Mouse (Mus musculus) subcutaneous adipose tissue, adult 2 months (tissue): ENCODE data around the gene Dcst1. TPM values are rescaled to one million over a fixed set of nuclear protein-coding genes. Genes with fewer than 3 reads are reported as not detected.

Experiments
- polyA plus RNA-seq: library from polyadenylated mRNA; depleted of rRNA; stranded (reverse); fragments of >200 nt; gene quantifications from 2 replicates; pipeline ENCODE4 v1.2.3, GENCODE M21; 2012; ENCODE audit warnings: low replicate concordance; rRNA removed

The Dcst1 gene
- 1.1 and 4.6 TPM in 2 replicates for polyA plus RNA-seq

DNA sequence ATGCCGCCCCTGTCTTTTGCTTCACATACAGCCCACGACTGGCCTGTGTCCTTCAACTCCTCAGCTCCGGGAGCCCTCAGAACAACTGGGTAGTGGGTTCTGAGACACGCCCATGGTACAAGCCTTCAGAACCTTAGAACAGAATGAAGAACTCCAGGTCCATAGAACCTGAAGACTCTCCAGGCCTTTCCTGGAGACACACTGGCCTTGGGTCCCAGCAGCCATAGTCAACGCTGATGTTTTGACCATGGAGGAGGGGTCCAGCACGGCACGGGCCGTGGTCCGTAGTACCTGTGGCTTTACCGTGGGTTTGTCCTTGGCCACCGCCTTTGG lies at the start of gene Dcst1:
Gene Dcst1, minus strand, starts transcription at position 101 of the 333 bp plus-strand sequence.

DNA sequence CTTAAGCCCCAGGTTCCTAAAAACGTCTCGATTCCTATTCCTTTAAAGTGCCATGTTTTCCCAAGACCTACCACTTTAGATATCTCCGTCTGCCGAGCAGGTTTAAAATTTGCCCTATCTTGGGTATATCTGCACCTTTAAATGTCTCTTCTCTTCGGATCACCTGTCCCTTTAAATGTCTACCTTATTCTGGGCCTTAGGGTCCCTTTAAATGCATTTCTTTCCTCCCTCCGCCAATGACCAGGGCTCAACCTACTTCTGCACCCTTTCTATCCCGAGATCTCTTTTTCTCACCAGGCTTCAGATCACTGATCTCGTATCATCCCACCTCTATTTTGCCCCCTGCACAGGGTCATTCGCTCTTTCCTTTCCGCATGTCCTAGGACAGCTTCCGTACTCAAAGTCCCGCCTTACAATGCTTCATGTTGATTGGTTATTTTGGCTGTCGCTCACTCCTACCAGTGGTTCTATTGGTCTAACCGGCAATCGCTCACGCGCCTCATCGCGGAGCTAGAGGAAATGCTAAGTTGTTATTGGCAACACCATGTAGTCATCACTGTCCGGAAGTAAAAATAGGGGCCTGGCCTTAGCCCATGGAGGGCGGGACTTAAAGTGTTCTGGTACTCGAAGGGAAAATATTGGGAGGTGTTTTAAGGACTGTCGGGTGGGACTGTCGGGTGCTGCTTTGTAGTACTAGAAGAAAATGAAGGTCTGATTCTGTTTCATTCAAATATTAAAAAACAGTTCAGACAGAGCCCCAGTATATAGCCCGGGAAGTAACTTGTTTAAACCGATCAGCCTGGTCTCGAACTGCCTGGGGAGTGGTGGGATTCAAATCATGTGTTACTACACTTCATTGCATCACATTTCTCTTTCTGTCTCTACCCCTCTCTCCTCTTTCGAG lies 46.7 kb upstream of the Dcst1 start, which contains the start of gene Flad1:
Gene Flad1, minus strand, starts transcription at position 381 of the 904 bp plus-strand sequence.

DNA sequence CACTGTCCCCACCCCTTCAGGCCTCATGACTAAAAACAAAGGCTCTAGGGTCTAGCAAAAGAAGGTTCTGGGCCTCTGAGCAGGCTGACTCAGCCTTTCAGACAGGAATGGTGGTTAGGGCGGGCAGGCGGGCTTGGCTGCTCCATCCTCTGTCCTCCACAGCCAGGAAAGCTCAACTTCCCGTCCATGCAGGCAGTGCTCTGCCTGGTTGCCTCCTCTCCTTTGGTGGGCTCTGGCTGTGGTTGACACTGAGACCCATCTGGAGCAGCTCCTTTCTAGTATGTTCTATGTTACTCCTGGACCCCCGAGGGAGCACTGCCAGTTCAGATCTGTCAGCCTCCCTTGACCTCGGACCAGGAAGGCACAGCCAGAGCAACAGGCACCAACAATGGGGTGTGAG lies 37.6 kb upstream of the Dcst1 start, which contains the start of gene Lenep:
Gene Lenep, minus strand, starts transcription at position 101 of the 400 bp plus-strand sequence.

DNA sequence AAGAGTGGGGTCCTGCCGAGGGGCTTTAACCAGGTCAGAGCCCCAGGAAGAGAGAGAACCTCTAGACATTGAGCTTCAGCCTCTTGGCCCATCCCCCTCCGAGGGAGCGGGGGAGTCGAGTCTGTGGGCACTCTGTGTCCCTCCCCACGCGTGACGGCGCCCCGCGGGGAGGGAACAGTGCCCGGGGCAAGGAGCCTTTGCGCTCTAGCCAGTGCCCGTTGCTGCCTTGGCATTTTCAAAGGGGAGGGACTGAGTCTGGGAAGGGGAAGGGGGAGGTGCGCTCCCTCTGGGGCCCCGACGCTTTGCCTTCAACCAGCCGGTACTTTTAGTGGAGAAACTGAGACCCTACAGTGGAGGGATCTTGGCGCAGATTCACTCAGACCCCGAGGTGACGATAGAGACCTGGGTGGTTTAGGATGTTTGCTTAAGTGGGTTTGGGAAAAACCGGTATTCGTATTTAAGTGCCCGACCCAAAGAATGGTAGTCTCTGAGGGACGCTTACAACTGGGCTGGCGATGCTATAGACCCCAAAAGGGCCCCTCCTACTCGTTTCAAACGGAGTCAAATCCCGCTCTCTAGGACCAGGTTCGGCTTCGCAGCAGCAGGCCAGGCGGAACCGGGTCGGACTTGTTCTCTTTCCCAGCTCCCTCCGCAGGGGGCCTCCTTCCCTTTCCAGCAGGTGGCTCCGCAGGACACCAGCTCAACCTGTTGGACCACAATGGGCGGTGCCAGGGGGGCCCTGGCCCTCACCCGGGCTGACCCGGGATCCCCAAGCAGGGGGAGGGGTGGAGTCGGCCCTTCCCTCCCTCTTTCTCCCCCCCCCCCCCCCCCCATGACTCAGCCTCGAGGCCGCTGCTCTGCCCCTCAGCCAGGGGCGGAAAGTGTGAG lies 29.2 kb upstream of the Dcst1 start, which contains the start of gene Zbtb7b:
Gene Zbtb7b, minus strand, starts transcription at position 771 of the 888 bp plus-strand sequence.

DNA sequence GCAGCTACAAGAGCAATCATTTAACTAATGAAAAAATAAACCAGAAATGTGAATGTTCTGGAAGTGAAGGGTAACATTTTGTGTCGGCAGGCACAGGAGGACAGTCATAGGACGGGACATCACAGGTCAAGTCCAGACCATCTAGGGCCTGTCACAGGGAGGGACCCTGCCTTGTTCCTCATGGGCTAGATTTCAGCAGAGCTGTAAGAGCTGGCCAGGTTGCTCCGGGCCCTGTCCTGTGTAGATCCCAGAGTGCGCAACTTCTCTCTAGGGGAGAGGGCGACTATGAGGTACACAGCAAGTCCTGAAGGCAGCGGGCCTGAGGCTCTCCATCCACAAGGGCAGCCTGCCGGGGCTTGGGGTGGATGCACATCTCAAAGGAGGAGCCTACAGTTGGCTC lies 3.4 kb downstream of the Dcst1 start, which contains the start of gene Dcst2:
Gene Dcst2, plus strand, starts transcription at position 301 of the 400 bp plus-strand sequence.

DNA sequence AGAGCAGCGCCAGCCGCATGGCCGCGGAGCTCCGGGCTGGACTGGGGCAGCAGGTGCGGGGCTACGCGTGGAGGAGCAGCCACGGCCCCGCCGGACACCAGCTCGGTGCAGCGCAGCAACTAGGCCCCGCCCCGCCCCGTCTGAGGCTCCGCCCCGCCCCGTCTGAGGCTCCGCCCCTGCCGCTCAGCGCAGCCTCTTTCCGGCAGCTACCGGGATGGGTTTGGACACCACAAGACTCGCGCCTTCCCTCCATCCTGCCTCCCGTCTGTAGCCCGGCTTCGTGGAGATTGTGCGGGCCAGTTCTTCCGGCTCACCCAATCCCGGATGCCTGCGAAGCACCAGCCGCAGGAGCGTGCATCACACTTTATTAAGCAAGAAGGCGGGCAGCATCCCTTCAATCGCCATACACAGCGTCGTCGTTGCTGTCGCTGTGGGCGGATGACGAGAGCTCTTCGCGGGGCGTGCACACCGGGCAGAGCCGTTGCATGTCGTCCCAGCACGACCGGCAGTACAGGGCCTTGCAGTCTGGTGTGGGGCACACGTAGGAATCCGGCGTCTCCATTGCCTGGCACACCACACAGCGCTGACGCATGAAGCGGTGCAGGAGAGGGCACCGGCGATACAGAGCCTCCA lies 15.1 kb downstream of the Dcst1 start, which contains the start of gene Adam15:
Gene Adam15, minus strand, starts transcription at position 128 of the 633 bp plus-strand sequence.

DNA sequence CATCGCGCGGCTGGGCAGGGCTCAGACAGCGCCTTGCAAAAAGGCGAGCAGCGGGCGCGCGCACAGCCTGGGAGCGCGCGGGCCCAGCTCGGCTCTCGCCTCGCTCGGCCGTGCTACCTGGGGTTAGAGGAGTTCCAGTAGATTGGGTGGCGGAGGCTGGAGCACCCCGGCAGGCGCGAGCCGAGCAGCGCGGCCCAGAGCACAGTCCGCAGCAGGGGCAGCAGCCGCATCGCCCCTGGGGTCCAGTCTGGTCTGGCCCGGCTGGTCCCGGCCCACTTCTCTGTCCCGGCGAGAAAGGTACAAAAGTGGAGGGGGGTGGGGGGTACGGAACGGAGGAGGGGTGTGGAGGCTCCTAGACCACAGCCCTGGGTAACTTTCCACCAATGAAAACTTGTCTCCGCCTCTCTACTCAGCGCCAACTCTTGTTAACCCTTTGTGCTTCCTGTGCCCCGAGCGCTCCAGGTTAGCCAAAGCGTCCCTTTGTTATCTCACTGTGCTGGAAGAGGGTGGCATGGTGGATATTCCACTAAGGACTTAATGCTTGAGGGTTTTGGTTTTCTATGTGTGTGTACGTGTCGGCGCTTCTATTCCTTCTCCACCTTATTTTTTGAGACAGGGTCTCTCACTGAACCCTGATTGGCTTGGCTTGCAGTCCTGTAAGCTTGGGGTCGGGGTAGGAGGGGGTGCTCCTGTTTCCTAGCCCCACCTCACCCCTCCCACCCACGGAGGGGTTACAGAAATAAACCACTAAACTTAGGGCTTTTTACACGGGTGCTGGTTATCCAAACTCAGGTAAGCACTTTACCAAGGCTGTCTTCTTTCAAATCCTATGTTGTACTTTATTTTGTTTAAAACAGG lies 27.1 kb downstream of the Dcst1 start, which contains the start of gene Efna4:
Gene Efna4, minus strand, starts transcription at position 308 of the 858 bp plus-strand sequence.

DNA sequence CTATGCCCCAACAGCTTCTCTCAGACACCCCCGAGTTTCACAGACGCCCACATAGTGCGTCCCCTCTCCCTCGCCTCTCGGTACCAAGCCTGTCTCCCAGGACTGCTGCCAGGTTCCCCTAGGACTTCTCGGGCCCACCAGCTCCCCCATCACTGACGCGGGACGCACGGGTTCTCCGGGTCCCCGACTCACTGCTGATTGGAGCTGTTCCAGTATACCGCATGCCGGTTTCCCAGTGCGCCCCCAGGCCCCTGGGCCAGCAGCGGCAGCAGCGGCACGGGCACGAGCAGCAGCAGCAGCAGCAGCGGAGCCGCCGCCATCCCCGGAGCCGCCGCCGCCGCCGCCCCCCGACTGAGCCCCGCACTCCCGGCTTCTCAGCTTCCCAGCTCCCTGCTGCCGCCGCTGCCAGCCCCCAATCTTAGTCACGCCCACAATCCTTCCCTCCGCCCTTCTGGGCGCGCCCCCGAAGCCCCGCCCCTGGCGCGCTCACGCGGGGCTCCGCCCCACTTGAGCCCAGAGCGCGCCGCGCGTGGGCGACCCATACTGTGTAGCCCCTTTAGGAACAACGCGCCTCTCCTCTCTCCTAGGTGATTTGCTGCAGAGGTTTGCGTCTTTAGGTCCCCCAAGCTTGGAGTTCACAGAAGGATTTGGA lies 42.4 kb downstream of the Dcst1 start, which contains the start of gene Efna3:
Gene Efna3, minus strand, starts transcription at position 452 of the 652 bp plus-strand sequence.

Other genes starting within 250 kb of the Dcst1 start
- gene Pklr, start 229.1 kb downstream of the Dcst1 start, polyA plus RNA-seq, result 1.9 TPM in 1 of 2 replicates, not detected in the other
- 0.11 and 1.8 TPM in 2 replicates for gene Hcn3, start 205.1 kb downstream of the Dcst1 start, polyA plus RNA-seq
- 52.1 and 101 TPM in 2 replicates for gene Clk2, start 200.5 kb downstream of the Dcst1 start, polyA plus RNA-seq
- 176 and 177 TPM in 2 replicates for gene Scamp3, start 187.8 kb downstream of the Dcst1 start, polyA plus RNA-seq
- gene Fam189b, start 182.1 kb downstream of the Dcst1 start, polyA plus RNA-seq, result 30.0 and 81.4 TPM in 2 replicates
- gene Gba, start 162.3 kb downstream of the Dcst1 start, polyA plus RNA-seq, result 119 and 134 TPM in 2 replicates
- 55.5 and 268 TPM in 2 replicates for gene Thbs3, start 150.1 kb downstream of the Dcst1 start, polyA plus RNA-seq
- 170 and 192 TPM in 2 replicates for gene Mtx1, start 138.2 kb downstream of the Dcst1 start, polyA plus RNA-seq
- gene Muc1, start 136.2 kb downstream of the Dcst1 start, polyA plus RNA-seq, result 2.8 and 52.8 TPM in 2 replicates
- 112 and 194 TPM in 2 replicates for gene Krtcap2, start 119.3 kb downstream of the Dcst1 start, polyA plus RNA-seq
- 5.0 and 16.6 TPM in 2 replicates for gene Trim46, start 118.9 kb downstream of the Dcst1 start, polyA plus RNA-seq
- gene Dpm3, start 105.9 kb downstream of the Dcst1 start, polyA plus RNA-seq, result 369 and 505 TPM in 2 replicates
- 187 and 197 TPM in 2 replicates for gene Slc50a1, start 94.7 kb downstream of the Dcst1 start, polyA plus RNA-seq
- gene Efna1, start 84.1 kb downstream of the Dcst1 start, polyA plus RNA-seq, result 42.8 and 59.6 TPM in 2 replicates
- 0.56 and 5.8 TPM in 2 replicates for gene Efna3, start 42.3 kb downstream of the Dcst1 start, polyA plus RNA-seq
- gene Efna4, start 27.2 kb downstream of the Dcst1 start, polyA plus RNA-seq, result 3.7 and 48.7 TPM in 2 replicates
- 211 and 374 TPM in 2 replicates for gene Adam15, start 15.3 kb downstream of the Dcst1 start, polyA plus RNA-seq
- 2.2 and 6.3 TPM in 2 replicates for gene Dcst2, start 3.3 kb downstream of the Dcst1 start, polyA plus RNA-seq
- gene Zbtb7b, start 29.5 kb upstream of the Dcst1 start, polyA plus RNA-seq, result 69.1 and 111 TPM in 2 replicates
- gene Lenep, start 37.5 kb upstream of the Dcst1 start, polyA plus RNA-seq, result 0.24 TPM in 1 of 2 replicates, not detected in the other
- 62.8 and 93.5 TPM in 2 replicates for gene Flad1, start 46.6 kb upstream of the Dcst1 start, polyA plus RNA-seq
- gene Cks1b, start 53.1 kb upstream of the Dcst1 start, polyA plus RNA-seq, result 46.2 and 57.2 TPM in 2 replicates
- gene Shc1, start 53.2 kb upstream of the Dcst1 start, polyA plus RNA-seq, result 109 and 199 TPM in 2 replicates
- 30.5 and 69.3 TPM in 2 replicates for gene Pygo2, start 65.0 kb upstream of the Dcst1 start, polyA plus RNA-seq
- 53.4 and 121 TPM in 2 replicates for gene Pbxip1, start 71.5 kb upstream of the Dcst1 start, polyA plus RNA-seq
- gene Pmvk, start 89.3 kb upstream of the Dcst1 start, polyA plus RNA-seq, result 67.3 and 96.9 TPM in 2 replicates
- 1.0 and 33.0 TPM in 2 replicates for gene Kcnn3, start 154.9 kb upstream of the Dcst1 start, polyA plus RNA-seq